Mouse (Mus musculus) E14TG2a.4 (cell line): Measurements from ENCODE around the gene Rhof.

Experiments used
- CTCF ChIP-seq: conservative IDR thresholded peaks from 2 replicates; pipeline ENCODE4 v1.5.1; 2014; ENCODE audit warnings: low read length
- POU5F1 ChIP-seq: IDR thresholded peaks from 2 replicates; pipeline ENCODE4 v1.6.1; 2014; ENCODE audit warnings: low read length, borderline replicate concordance

- TF ChIP-seq CTCF, result no peak
- no peak for TF ChIP-seq POU5F1
Observed at GRCm38 (mm10) chr5:123104769-123105168, 27.7 kb downstream of the Rhof start.
